Mouse (Mus musculus): ENCODE data around the gene Lin9.

- TF ChIP-seq GATA1 (IDR thresholded peaks at IDR 0.05; ENCODE audit: low read length) (no peak), TAL1 (IDR thresholded peaks at IDR 0.05; ENCODE audit: low read length) (no peak)
These were observed 84.8 kb downstream of the Lin9 start, which contains the start of gene Acbd3 for GRCm38 (mm10) chr1:180725704-180726179.

Measured in erythroblast, embryonic 14.5 days (primary cell).